10 mouse cellular contexts compared by ENCODE assay signal in genomic region chr9:21851084-21851483, GRCm38 (mm10). TPM values are rescaled to one million over a fixed set of nuclear protein-coding genes. Genes with fewer than 3 reads are reported as not detected.
DNase-seq lines count a peak whose midpoint lies in the region; ATAC-seq and TF ChIP-seq lines count a peak whose summit lies in the region.
"Had no signal": no experiment of that assay in that cellular context is flagged by ENCODE, and none has a peak within 500 bp of the region (broad histone marks: within the 10 kb centered on the region; RNA-seq: fewer than 3 reads in every experiment).

No protein-coding gene starts in this region.

- 68% methylated on average over 3 of the region's 3 CpGs for WGBS in kidney, embryonic 14.5 days
- 75% methylated on average over 3 of the region's 3 CpGs for WGBS in embryonic facial prominence, embryonic 13.5 days
- WGBS in limb, embryonic 11.5 days, result 76% methylated on average over 3 of the region's 3 CpGs

- H3K4me2 ChIP-seq in kidney, embryonic 14.5 days (replicated peaks; ENCODE audit: low read depth, low read length), result peak overlapping the region; percentile 74
- peak overlapping the region; percentile 73; the same call in 1 of the 2 replicates for H3K4me2 ChIP-seq in embryonic facial prominence, embryonic 13.5 days
- H3K4me2 ChIP-seq in limb, embryonic 11.5 days (ENCODE audit: low read depth, severe bottlenecking), result peak overlapping the region; percentile 80; the same call in 1 of the 2 replicates

- no peak for ATAC-seq in kidney, embryonic 14.5 days (ENCODE audit: low FRiP score, low TSS enrichment)
- no peak for ATAC-seq in embryonic facial prominence, embryonic 13.5 days (ENCODE audit: insufficient number of reproducible peaks, insufficient read depth, low FRiP score, low TSS enrichment, low read depth)
- ATAC-seq in limb, embryonic 11.5 days (ENCODE audit: insufficient number of reproducible peaks, low FRiP score, low TSS enrichment, low read depth), result no peak

- no peaks in the 10 kb centered on the region for H3K27me3 ChIP-seq in kidney, embryonic 14.5 days (ENCODE audit: control insufficient read depth, insufficient read depth, low read length)
- H3K27me3 ChIP-seq in embryonic facial prominence, embryonic 13.5 days, result no peaks in the 10 kb centered on the region
- no peaks in the 10 kb centered on the region for H3K27me3 ChIP-seq in limb, embryonic 11.5 days (ENCODE audit: control insufficient read depth, insufficient read depth, low read length)
- H3K27me3 ChIP-seq: liver, embryonic 13.5 days had no signal

- H3K4me3 ChIP-seq in kidney, embryonic 14.5 days (ENCODE audit: low read length), result peak overlapping the region; percentile 84; the same call in 1 of the 2 replicates
- H3K4me3 ChIP-seq in ES-E14 (ENCODE audit: insufficient read depth in 1 of 2, low read depth in 1 of 2, low read length in 2 of 2, poor library complexity in 1 of 2, severe bottlenecking in 1 of 2), result peak overlapping the region; percentile 89 to 98; a peak in 3 of 4 replicates
- no peak overlapping the region for H3K4me3 ChIP-seq in embryonic facial prominence, embryonic 13.5 days
- peak overlapping the region; percentile 83; the same call in 1 of the 2 replicates for H3K4me3 ChIP-seq in limb, embryonic 11.5 days (ENCODE audit: low read depth, low read length)

- H3K4me1 ChIP-seq in kidney, embryonic 14.5 days (ENCODE audit: control insufficient read depth, insufficient read depth, low read length), result peaks cover 39% of the 10 kb centered on the region
- peaks cover 3 to 26% of the 10 kb centered on the region in 2 experiments; a peak in 3 of 4 replicates for H3K4me1 ChIP-seq in ES-E14 (ENCODE audit: control insufficient read depth in 2 of 2, insufficient read depth in 2 of 2, low read length in 2 of 2, poor library complexity in 1 of 2)
- H3K4me1 ChIP-seq in embryonic facial prominence, embryonic 13.5 days, result peaks cover 37% of the 10 kb centered on the region
- H3K4me1 ChIP-seq in limb, embryonic 11.5 days (ENCODE audit: control insufficient read depth, insufficient read depth, low read length), result peaks cover 42% of the 10 kb centered on the region

- H3K9me3 ChIP-seq in kidney, embryonic 14.5 days (ENCODE audit: control insufficient read depth, low read length), result no peaks in the 10 kb centered on the region
- H3K9me3 ChIP-seq in ES-E14 (ENCODE audit: control insufficient read depth, insufficient read depth, low read depth, low read length), result no peaks in the 10 kb centered on the region
- H3K9me3 ChIP-seq in embryonic facial prominence, embryonic 13.5 days, result no peaks in the 10 kb centered on the region
- H3K9me3 ChIP-seq in limb, embryonic 11.5 days (ENCODE audit: control insufficient read depth, low read length), result no peaks in the 10 kb centered on the region
- H3K9me3 ChIP-seq: liver, embryonic 13.5 days had no signal

- DNase-seq in kidney, postnatal 4 days, result no peak
- no peak for DNase-seq in ES-E14 (ENCODE audit: low read depth, low spot score)
- DNase-seq in limb, embryonic 11.5 days (ENCODE audit: low spot score), result no peak
- no peak for DNase-seq in thymus, postnatal 25 days
- DNase-seq in thymus, adult 18-20 months, result no peak
- no peak for DNase-seq in ovary, postnatal 36 days (ENCODE audit: low spot score)
- DNase-seq: liver, embryonic 13.5 days; thymus, postnatal 14 days had no signal

- H3K27ac ChIP-seq in kidney, embryonic 14.5 days (ENCODE audit: low read depth, low read length), result no peak overlapping the region
- H3K27ac ChIP-seq in ES-E14 (ENCODE audit: insufficient read depth, low read depth, low read length, poor library complexity, severe bottlenecking), result no peak overlapping the region; the same call in 1 of the 2 replicates
- no peak overlapping the region for H3K27ac ChIP-seq in embryonic facial prominence, embryonic 13.5 days
- H3K27ac ChIP-seq in limb, embryonic 11.5 days (replicated peaks; ENCODE audit: low read depth, low read length), result no peak overlapping the region
- H3K27ac ChIP-seq: liver, embryonic 13.5 days had no signal

- peaks cover 2% of the 10 kb centered on the region for H3K36me3 ChIP-seq in kidney, embryonic 14.5 days (ENCODE audit: control insufficient read depth, insufficient read depth, low read length)
- peaks cover 8% of the 10 kb centered on the region for H3K36me3 ChIP-seq in ES-E14 (ENCODE audit: control insufficient read depth, insufficient read depth, low read length, poor library complexity, severe bottlenecking)
- H3K36me3 ChIP-seq in embryonic facial prominence, embryonic 13.5 days, result peaks cover under 1% of the 10 kb centered on the region; the same call in 1 of the 2 replicates
- no peaks in the 10 kb centered on the region for H3K36me3 ChIP-seq in limb, embryonic 11.5 days (ENCODE audit: control insufficient read depth, insufficient read depth, low read length)
- H3K36me3 ChIP-seq: liver, embryonic 13.5 days had no signal

- H3K9ac ChIP-seq in kidney, embryonic 14.5 days (ENCODE audit: low read depth, low read length), result no peak overlapping the region
- peak overlapping the region; percentile 94; the same call in 1 of the 2 replicates for H3K9ac ChIP-seq in ES-E14 (ENCODE audit: insufficient read depth, low read depth, low read length, poor library complexity, severe bottlenecking)
- H3K9ac ChIP-seq in embryonic facial prominence, embryonic 13.5 days, result no peak overlapping the region
- H3K9ac ChIP-seq in limb, embryonic 11.5 days (ENCODE audit: low read length), result no peak overlapping the region
- H3K9ac ChIP-seq: liver, embryonic 13.5 days had no signal

- in situ Hi-C loops in ES-E14 (cut with MboI; ENCODE audit: low sequenced_read_pairs in 2 of 2, unreplicated experiment in 2 of 2), result no loop called here

TF ChIP-seq in ES-E14, 5 proteins besides CTCF, POLR2A, EP300 and RAD21:
- no peak for TF ChIP-seq ZC3H11A (IDR thresholded peaks at IDR 0.05; ENCODE audit: borderline replicate concordance, low read depth, low read length)
- TF ChIP-seq HCFC1 (IDR thresholded peaks at IDR 0.05; ENCODE audit: borderline replicate concordance, insufficient read depth, low read length), result no peak
- no peak for TF ChIP-seq MAFK (IDR thresholded peaks at IDR 0.05; ENCODE audit: insufficient read depth, low read depth, low read length)
TF ChIP-seq in ES-E14: peak in this region for 0.

RNA-seq across cellular contexts. Expression of gene Dock6, which starts 1.4 kb away (rescaled TPM):
- polyA plus RNA-seq in kidney, embryonic 14.5 days (2014; fragmentation: Nextera tagmentation; extraction: Ambion mirVana), result 31.9 and 39.7 TPM in 2 replicates
- 45.4 and 144 TPM in 2 replicates for total RNA-seq in ES-E14 (2012; rRNA removed)
- polyA plus RNA-seq in embryonic facial prominence, embryonic 13.5 days (2015; fragmentation: Nextera tagmentation; extraction: Ambion mirVana), result 27.4 and 29.2 TPM in 2 replicates
- polyA plus RNA-seq in limb, embryonic 11.5 days (2014; fragmentation: Nextera tagmentation; extraction: Ambion mirVana), result 37.4 and 42.7 TPM in 2 replicates

RNA-seq across cellular contexts. Expression of gene Angptl8, which starts 15.8 kb away (rescaled TPM):
- polyA plus RNA-seq in kidney, embryonic 14.5 days (2014; fragmentation: Nextera tagmentation; extraction: Ambion mirVana), result 2.6 and 3.4 TPM in 2 replicates
- 0.48 TPM in 1 of 2 replicates, not detected in the other for total RNA-seq in ES-E14 (2012; rRNA removed)
- polyA plus RNA-seq in embryonic facial prominence, embryonic 13.5 days (2015; fragmentation: Nextera tagmentation; extraction: Ambion mirVana), result 0.74 and 1.1 TPM in 2 replicates
- polyA plus RNA-seq in limb, embryonic 11.5 days (2014; fragmentation: Nextera tagmentation; extraction: Ambion mirVana), result 0.64 and 0.82 TPM in 2 replicates

RNA-seq across cellular contexts. Expression of gene Kank2, which starts 52.5 kb away (rescaled TPM):
- 9.4 and 14.3 TPM in 2 replicates for polyA plus RNA-seq in kidney, embryonic 14.5 days (2014; fragmentation: Nextera tagmentation; extraction: Ambion mirVana)
- total RNA-seq in ES-E14 (2012; rRNA removed), result 32.6 and 51.6 TPM in 2 replicates
- polyA plus RNA-seq in embryonic facial prominence, embryonic 13.5 days (2015; fragmentation: Nextera tagmentation; extraction: Ambion mirVana), result 20.8 and 22.6 TPM in 2 replicates
- 11.6 and 12.7 TPM in 2 replicates for polyA plus RNA-seq in limb, embryonic 11.5 days (2014; fragmentation: Nextera tagmentation; extraction: Ambion mirVana)
